Mouse (Mus musculus) ES-Bruce4 (cell line): Measurements from ENCODE around the gene Fes.

Experiments used
- CTCF ChIP-seq: IDR thresholded peaks from one replicate; pipeline ENCODE4 v1.8.1; 2011; ENCODE audit warnings: low read depth, low read length
- EP300 ChIP-seq: IDR thresholded peaks from 2 replicates; pipeline ENCODE4 v1.6.1; 2011; ENCODE audit warnings: low read depth, low read length; ENCODE audit not compliant: insufficient read depth
- POLR2A ChIP-seq: IDR thresholded peaks from one replicate; pipeline ENCODE4 v1.8.1; 2011; ENCODE audit warnings: low read length; ENCODE audit not compliant: insufficient read depth

GRCm38 (mm10) chr7:80350808-80351207, 36.9 kb downstream of the Fes start:
- TF ChIP-seq EP300 = no peak
- TF ChIP-seq CTCF = no peak
- TF ChIP-seq POLR2A = no peak
